Mouse (Mus musculus): ENCODE results near the gene Tenm4. TPM values are rescaled to one million over a fixed set of nuclear protein-coding genes. Genes with fewer than 3 reads are reported as not detected.
A peak's percentile ranks its signal among the peaks of the same experiment; 100 is the strongest.

Tenm4 gene
- polyA plus RNA-seq, 1 experiment from 2014 or later, result 38.0 TPM

DNA sequence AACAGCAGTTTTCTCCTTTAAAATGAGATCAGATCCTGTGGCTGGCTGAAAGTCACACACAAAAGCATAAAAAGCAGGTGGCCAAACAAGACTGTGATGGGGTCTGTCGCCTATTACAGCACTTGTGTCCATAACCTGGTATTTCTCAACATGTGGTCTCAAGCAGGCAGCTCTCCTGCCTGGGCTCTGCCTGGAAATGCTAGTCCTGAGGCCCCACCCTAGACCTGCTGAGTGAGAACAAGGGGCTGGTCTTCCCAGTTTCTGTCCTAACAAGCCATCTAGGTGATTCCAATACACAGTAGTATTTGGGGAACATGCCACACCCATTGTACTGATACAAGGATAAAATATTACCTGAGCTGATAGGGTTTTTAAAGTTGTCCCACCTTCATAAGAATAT lies 73.8 kb downstream of the Tenm4 start:
- 82% methylated on average over 1 of the region's 1 CpGs for WGBS
- no peaks in the 10 kb centered on the region for H3K36me3 ChIP-seq (ENCODE audit: control insufficient read depth, insufficient read depth, low read length)
- no peak overlapping the region for H3K4me2 ChIP-seq (ENCODE audit: low read length)
- DNase-seq, result no peak
- H3K4me3 ChIP-seq (replicated peaks; ENCODE audit: low read depth, low read length), result no peak overlapping the region
- no peak overlapping the region for H3K9ac ChIP-seq (replicated peaks; ENCODE audit: low read length)
- no peaks in the 10 kb centered on the region for H3K27me3 ChIP-seq (ENCODE audit: control insufficient read depth, insufficient read depth, low read length)
- no peaks in the 10 kb centered on the region; the same call in 1 of the 2 replicates for H3K9me3 ChIP-seq (ENCODE audit: control insufficient read depth, low read length)
- ATAC-seq (ENCODE audit: low FRiP score, low TSS enrichment), result no peak
- no peak overlapping the region for H3K27ac ChIP-seq (replicated peaks; ENCODE audit: low read depth, low read length)
- H3K4me1 ChIP-seq (ENCODE audit: control insufficient read depth, insufficient read depth, low read length), result no peaks in the 10 kb centered on the region

DNA sequence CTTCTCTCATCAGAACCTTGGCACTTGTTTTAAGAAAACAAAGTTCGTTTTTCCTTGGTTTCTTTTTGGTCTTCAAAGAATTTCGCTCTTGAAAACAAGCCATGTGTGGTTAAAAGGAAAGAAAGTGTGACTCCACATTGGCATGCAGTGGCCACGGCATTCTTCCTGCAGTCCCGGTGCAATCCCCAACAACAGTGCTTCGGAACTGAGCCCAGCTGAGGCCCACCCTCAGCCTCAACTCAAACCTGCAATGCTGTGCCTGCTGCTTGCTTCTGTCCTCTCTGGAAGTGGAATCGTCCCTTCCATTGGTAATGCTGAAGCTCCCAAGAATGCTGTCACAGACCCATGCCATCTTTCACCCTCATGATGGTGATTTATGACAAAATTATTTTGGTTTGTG lies 88.6 kb downstream of the Tenm4 start:
- H3K27me3 ChIP-seq (ENCODE audit: control insufficient read depth, insufficient read depth, low read length), result no peaks in the 10 kb centered on the region
- no peaks in the 10 kb centered on the region for H3K36me3 ChIP-seq (ENCODE audit: control insufficient read depth, insufficient read depth, low read length)
- no peak overlapping the region for H3K4me2 ChIP-seq (ENCODE audit: low read length)
- H3K9me3 ChIP-seq (ENCODE audit: control insufficient read depth, low read length), result no peaks in the 10 kb centered on the region
- H3K27ac ChIP-seq (replicated peaks; ENCODE audit: low read depth, low read length), result no peak overlapping the region
- WGBS, result 90% methylated on average over 6 of the region's 6 CpGs
- no peak overlapping the region for H3K4me3 ChIP-seq (replicated peaks; ENCODE audit: low read depth, low read length)
- ATAC-seq (ENCODE audit: low FRiP score, low TSS enrichment) (no peak), DNase-seq (no peak)
- H3K9ac ChIP-seq (replicated peaks; ENCODE audit: low read length), result no peak overlapping the region
- no peaks in the 10 kb centered on the region for H3K4me1 ChIP-seq (ENCODE audit: control insufficient read depth, insufficient read depth, low read length)

DNA sequence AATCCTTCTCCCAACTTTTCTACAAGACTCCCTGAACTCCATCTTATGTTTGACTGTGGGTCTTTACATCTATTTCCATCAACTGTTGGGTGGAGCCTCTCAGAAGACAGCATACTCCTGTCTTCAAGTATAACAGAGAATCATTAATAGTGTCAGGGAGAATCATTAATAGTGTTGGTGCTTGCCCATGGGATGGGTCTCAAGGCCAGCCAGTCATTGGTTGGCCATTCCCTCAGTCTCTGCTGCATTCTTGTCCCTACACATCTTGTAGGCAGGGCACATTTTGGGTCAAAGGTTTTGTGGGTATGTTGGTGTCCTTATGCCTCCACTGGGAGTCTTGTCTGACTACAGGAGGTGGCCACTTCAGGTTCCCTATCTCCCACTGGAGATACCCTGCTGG lies 91.1 kb downstream of the Tenm4 start:
- ATAC-seq (ENCODE audit: low FRiP score, low TSS enrichment) (no peak), DNase-seq (no peak)
- Histone ChIP-seq H3K4me1 (ENCODE audit: control insufficient read depth, insufficient read depth, low read length) (no peaks in the 10 kb centered on the region), H3K27ac (replicated peaks; ENCODE audit: low read depth, low read length) (no peak overlapping the region), H3K9ac (replicated peaks; ENCODE audit: low read length) (no peak overlapping the region), H3K9me3 (ENCODE audit: control insufficient read depth, low read length) (no peaks in the 10 kb centered on the region), H3K27me3 (ENCODE audit: control insufficient read depth, insufficient read depth, low read length) (no peaks in the 10 kb centered on the region), H3K4me3 (replicated peaks; ENCODE audit: low read depth, low read length) (no peak overlapping the region), H3K4me2 (ENCODE audit: low read length) (no peak overlapping the region), H3K36me3 (ENCODE audit: control insufficient read depth, insufficient read depth, low read length) (no peaks in the 10 kb centered on the region)

DNA sequence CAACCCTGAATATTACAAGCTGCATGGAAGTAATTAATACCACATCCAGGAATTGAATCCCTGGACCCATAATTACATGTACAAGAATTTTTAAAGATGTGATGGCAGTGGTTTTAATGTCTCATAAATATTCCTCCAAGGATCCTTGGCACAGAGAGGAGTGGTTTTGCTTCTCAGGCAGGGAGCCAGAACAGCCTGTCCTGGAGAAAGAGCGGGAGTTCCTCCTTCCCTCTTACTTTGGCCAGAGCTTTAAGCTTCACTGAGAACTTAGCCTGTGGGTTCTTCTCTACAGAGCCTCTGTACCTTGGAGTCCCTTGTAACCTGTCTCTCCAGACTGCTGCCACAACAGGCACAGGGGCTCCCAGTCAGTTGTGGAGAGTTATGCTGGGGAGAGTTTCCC lies 94.9 kb downstream of the Tenm4 start:
- Histone ChIP-seq H3K9me3 (ENCODE audit: control insufficient read depth, low read length) (no peaks in the 10 kb centered on the region), H3K4me3 (replicated peaks; ENCODE audit: low read depth, low read length) (no peak overlapping the region), H3K4me1 (ENCODE audit: control insufficient read depth, insufficient read depth, low read length) (peaks cover 8% of the 10 kb centered on the region; the same call in 1 of the 2 replicates), H3K4me2 (ENCODE audit: low read length) (no peak overlapping the region), H3K9ac (replicated peaks; ENCODE audit: low read length) (no peak overlapping the region), H3K36me3 (ENCODE audit: control insufficient read depth, insufficient read depth, low read length) (no peaks in the 10 kb centered on the region), H3K27ac (replicated peaks; ENCODE audit: low read depth, low read length) (no peak overlapping the region), H3K27me3 (ENCODE audit: control insufficient read depth, insufficient read depth, low read length) (no peaks in the 10 kb centered on the region)
- WGBS, result 86% methylated on average over 1 of the region's 1 CpGs
- no peak for ATAC-seq (ENCODE audit: low FRiP score, low TSS enrichment)
- no peak for DNase-seq

DNA sequence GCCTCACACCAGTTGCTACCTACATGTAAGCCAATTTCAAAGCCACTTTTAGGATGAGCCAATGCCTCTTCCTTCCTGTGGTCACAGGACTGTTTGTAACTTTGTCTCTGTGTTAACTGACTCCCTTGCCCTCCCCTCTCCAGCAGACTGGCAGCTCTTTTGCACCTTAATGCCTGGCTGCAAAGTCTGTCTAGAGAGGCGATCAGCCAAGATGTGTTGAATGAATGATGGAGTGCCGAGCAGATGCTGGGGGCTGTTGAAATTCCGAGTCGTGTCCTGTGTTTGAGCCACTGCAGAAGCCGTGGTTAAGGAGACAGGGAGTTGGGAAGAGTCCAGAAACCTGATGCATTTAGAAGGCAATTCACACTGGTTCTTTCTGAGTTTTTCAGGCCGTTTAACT lies 96.2 kb downstream of the Tenm4 start:
- H3K4me1 ChIP-seq (ENCODE audit: control insufficient read depth, insufficient read depth, low read length), result peaks cover 13% of the 10 kb centered on the region; the same call in 1 of the 2 replicates
- H3K9me3 ChIP-seq (ENCODE audit: control insufficient read depth, low read length), result no peaks in the 10 kb centered on the region
- H3K27ac ChIP-seq (replicated peaks; ENCODE audit: low read depth, low read length), result no peak overlapping the region
- H3K27me3 ChIP-seq (ENCODE audit: control insufficient read depth, insufficient read depth, low read length), result no peaks in the 10 kb centered on the region
- H3K9ac ChIP-seq (replicated peaks; ENCODE audit: low read length), result no peak overlapping the region
- 73% methylated on average over 6 of the region's 6 CpGs for WGBS
- H3K4me3 ChIP-seq (replicated peaks; ENCODE audit: low read depth, low read length), result no peak overlapping the region
- no peak for ATAC-seq (ENCODE audit: low FRiP score, low TSS enrichment)
- no peaks in the 10 kb centered on the region for H3K36me3 ChIP-seq (ENCODE audit: control insufficient read depth, insufficient read depth, low read length)
- H3K4me2 ChIP-seq (ENCODE audit: low read length), result no peak overlapping the region
- peak; percentile 21 for DNase-seq

DNA sequence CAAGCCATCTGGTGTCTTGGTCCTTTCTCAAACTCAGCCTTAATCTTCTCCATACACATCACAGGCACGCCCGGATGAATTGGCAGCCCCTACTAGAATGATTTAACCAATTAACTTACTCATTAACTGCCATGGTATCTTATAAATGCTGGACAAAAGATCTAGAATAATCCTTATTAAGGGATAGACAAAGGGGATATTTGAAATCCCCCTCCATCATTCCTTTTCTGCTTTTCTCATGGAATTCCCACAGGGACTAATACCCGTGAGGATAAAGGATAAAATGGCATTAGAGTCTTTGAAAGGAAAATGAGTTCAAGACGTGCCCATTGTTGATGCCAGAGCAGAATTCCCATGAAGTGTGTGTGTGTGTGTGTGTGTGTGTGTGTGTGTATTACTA lies 99.6 kb downstream of the Tenm4 start:
- Histone ChIP-seq H3K36me3 (ENCODE audit: control insufficient read depth, insufficient read depth, low read length) (no peaks in the 10 kb centered on the region), H3K9ac (replicated peaks; ENCODE audit: low read length) (no peak overlapping the region), H3K4me1 (ENCODE audit: control insufficient read depth, insufficient read depth, low read length) (peaks cover 13% of the 10 kb centered on the region; the same call in 1 of the 2 replicates), H3K27ac (replicated peaks; ENCODE audit: low read depth, low read length) (no peak overlapping the region), H3K27me3 (ENCODE audit: control insufficient read depth, insufficient read depth, low read length) (no peaks in the 10 kb centered on the region), H3K4me2 (ENCODE audit: low read length) (no peak overlapping the region), H3K4me3 (replicated peaks; ENCODE audit: low read depth, low read length) (no peak overlapping the region), H3K9me3 (ENCODE audit: control insufficient read depth, low read length) (no peaks in the 10 kb centered on the region)
- no peak for ATAC-seq (ENCODE audit: low FRiP score, low TSS enrichment)
- 9% methylated on average over 4 of the region's 4 CpGs for WGBS
- DNase-seq, result peak; percentile 67

DNA sequence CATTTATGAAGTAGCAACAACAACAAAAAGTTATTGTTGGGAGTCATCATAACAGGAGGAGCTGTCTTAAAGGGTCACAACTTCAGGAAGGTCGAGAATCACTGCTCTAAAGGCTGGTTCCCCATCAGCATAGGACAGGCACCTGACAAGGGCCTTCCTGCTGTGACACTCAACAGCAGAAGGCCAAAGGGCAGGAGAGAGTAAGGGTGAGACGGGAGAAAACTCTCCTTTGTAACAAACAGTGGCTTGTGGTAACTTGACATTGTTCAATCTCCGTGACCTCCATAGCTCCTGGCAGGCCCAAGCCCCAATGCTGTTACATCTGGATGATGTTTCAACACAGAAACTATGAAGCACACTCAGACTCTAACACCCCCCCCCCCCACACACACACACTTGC lies 101.0 kb downstream of the Tenm4 start:
- H3K9ac ChIP-seq (replicated peaks; ENCODE audit: low read length), result no peak overlapping the region
- peaks cover 13% of the 10 kb centered on the region; the same call in 1 of the 2 replicates for H3K4me1 ChIP-seq (ENCODE audit: control insufficient read depth, insufficient read depth, low read length)
- no peaks in the 10 kb centered on the region for H3K27me3 ChIP-seq (ENCODE audit: control insufficient read depth, insufficient read depth, low read length)
- WGBS, result 55% methylated on average over 3 of the region's 3 CpGs
- DNase-seq (no peak), ATAC-seq (ENCODE audit: low FRiP score, low TSS enrichment) (no peak)
- H3K27ac ChIP-seq (replicated peaks; ENCODE audit: low read depth, low read length), result no peak overlapping the region
- no peaks in the 10 kb centered on the region for H3K9me3 ChIP-seq (ENCODE audit: control insufficient read depth, low read length)
- H3K4me3 ChIP-seq (replicated peaks; ENCODE audit: low read depth, low read length), result no peak overlapping the region
- H3K36me3 ChIP-seq (ENCODE audit: control insufficient read depth, insufficient read depth, low read length), result no peaks in the 10 kb centered on the region
- H3K4me2 ChIP-seq (ENCODE audit: low read length), result no peak overlapping the region

DNA sequence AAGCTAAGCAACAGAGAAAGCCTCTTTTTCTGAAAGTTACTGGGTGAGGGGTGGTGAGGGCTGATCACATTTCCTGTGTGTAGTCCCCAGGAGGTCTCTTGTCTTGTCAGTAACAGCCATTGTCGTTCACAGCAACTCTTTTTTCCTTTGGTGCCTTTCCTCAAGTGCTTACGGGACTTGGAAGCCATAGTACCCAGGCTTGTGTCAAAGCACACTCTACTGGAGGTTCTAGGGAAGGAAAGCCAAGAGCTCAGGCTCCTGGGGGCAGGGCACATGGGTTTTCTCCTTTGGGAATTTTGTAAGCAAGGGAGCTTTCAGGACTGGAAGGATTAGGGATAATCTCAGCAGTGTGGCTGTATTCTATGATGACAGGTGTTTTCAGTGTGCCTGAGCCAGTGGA lies 103.4 kb downstream of the Tenm4 start:
- Histone ChIP-seq H3K4me1 (ENCODE audit: control insufficient read depth, insufficient read depth, low read length) (peaks cover 28% of the 10 kb centered on the region), H3K9ac (replicated peaks; ENCODE audit: low read length) (no peak overlapping the region), H3K4me2 (ENCODE audit: low read length) (no peak overlapping the region), H3K27ac (replicated peaks; ENCODE audit: low read depth, low read length) (no peak overlapping the region), H3K9me3 (ENCODE audit: control insufficient read depth, low read length) (no peaks in the 10 kb centered on the region), H3K27me3 (ENCODE audit: control insufficient read depth, insufficient read depth, low read length) (no peaks in the 10 kb centered on the region), H3K4me3 (replicated peaks; ENCODE audit: low read depth, low read length) (no peak overlapping the region), H3K36me3 (ENCODE audit: control insufficient read depth, insufficient read depth, low read length) (no peaks in the 10 kb centered on the region)
- no peak for ATAC-seq (ENCODE audit: low FRiP score, low TSS enrichment)
- DNase-seq, result no peak
- WGBS, result 86% methylated on average over 2 of the region's 2 CpGs

DNA sequence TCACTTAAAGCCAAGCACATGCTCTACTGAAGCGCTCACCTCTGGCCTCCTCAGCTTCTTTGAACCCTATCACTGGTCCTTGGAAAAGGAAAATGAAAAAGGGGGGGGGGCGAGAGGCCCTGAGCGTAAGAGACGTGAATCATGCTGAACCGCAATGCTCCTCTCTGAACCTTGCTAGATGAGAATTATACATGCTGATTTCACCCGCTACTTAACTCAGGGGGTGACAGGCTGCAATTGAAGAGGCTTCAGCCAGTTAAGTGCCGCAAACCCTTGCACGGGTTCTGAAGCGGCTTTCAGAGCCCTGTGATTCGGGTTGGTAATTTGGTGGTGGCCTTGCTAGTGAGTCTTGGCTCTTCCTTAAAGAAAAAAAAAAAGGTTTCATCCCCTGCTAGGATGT lies 106.5 kb downstream of the Tenm4 start:
- Histone ChIP-seq H3K36me3 (ENCODE audit: control insufficient read depth, insufficient read depth, low read length) (no peaks in the 10 kb centered on the region), H3K4me2 (ENCODE audit: low read length) (no peak overlapping the region)

More for the DNA sequence above, 106.5 kb downstream of the Tenm4 start:
- Histone ChIP-seq H3K9ac (replicated peaks; ENCODE audit: low read length) (no peak overlapping the region), H3K4me3 (replicated peaks; ENCODE audit: low read depth, low read length) (no peak overlapping the region), H3K4me1 (ENCODE audit: control insufficient read depth, insufficient read depth, low read length) (peaks cover 14% of the 10 kb centered on the region), H3K27me3 (ENCODE audit: control insufficient read depth, insufficient read depth, low read length) (no peaks in the 10 kb centered on the region), H3K27ac (replicated peaks; ENCODE audit: low read depth, low read length) (no peak overlapping the region), H3K9me3 (ENCODE audit: control insufficient read depth, low read length) (no peaks in the 10 kb centered on the region)
- DNase-seq (peak; percentile 53), ATAC-seq (ENCODE audit: low FRiP score, low TSS enrichment) (no peak)
- 28% methylated on average over 10 of the region's 10 CpGs for WGBS
